Mouse (Mus musculus): ENCODE results near the gene Bbs12. TPM values are rescaled to one million over a fixed set of nuclear protein-coding genes. Genes with fewer than 3 reads are reported as not detected.

Gene Bbs12
- polyA plus RNA-seq, 1 experiment from 2014 or later: 6.8 TPM

DNA sequence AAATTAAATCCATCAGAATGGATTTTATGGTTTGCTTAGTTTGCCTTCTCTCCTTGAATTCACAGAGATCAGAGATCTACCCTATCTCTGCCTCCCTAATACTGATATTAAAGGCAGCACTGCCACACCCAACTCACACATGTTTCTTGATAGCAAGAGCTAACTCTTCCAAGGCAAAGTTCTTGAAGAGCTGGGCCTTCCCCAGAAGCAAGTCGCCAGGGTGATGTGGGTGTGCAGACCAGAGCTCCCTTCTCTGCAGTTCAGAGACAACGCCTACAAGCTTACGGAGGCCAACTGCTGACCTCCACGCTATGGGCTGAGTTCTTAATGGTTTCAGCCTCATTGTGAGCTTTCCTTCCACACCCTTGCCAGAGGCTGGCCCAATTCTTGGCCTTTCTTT is 29.1 kb upstream of the Bbs12 start:
- no peak for ATAC-seq
- no peak overlapping the region for H3K27ac ChIP-seq (ENCODE audit: low read depth, low read length)
- 86% methylated on average over 4 of the region's 4 CpGs for WGBS
- no peak overlapping the region for H3K9ac ChIP-seq (ENCODE audit: low read length)
- H3K4me3 ChIP-seq (ENCODE audit: low read depth, low read length): no peak overlapping the region
- H3K27me3 ChIP-seq (replicated peaks; ENCODE audit: control insufficient read depth, insufficient read depth, low read length): no peaks in the 10 kb centered on the region
- no peak overlapping the region for H3K4me2 ChIP-seq (ENCODE audit: low read length)
- no peaks in the 10 kb centered on the region for H3K4me1 ChIP-seq (ENCODE audit: control insufficient read depth, insufficient read depth, low read length)
- DNase-seq (ENCODE audit: low spot score): no peak
- H3K9me3 ChIP-seq (replicated peaks; ENCODE audit: control insufficient read depth, low read length): no peaks in the 10 kb centered on the region
- no peaks in the 10 kb centered on the region for H3K36me3 ChIP-seq (ENCODE audit: control insufficient read depth, insufficient read depth, low read length)

DNA sequence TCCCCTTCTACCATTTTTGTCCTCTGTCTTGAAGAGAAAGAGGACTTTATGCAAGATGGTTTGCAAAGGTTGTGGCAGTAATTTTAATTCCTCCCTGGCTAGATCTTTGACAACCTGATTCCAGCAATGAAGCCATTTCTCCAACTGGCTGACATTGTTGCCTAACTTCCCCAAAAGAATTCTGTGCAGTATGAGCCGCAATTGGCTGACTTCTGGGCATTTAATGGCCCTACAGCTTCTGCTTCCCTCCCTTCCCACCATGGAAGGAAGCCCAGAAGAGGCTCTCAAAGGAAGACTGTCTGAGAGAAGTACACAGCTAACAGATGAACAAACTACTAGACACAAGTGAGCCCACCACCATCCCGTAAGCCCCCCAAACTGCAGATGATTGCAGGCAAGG is 23.1 kb upstream of the Bbs12 start:
- no peak for DNase-seq (ENCODE audit: low spot score)
- H3K36me3 ChIP-seq (ENCODE audit: control insufficient read depth, insufficient read depth, low read length): no peaks in the 10 kb centered on the region
- no peaks in the 10 kb centered on the region for H3K27me3 ChIP-seq (replicated peaks; ENCODE audit: control insufficient read depth, insufficient read depth, low read length)
- no peak overlapping the region for H3K27ac ChIP-seq (ENCODE audit: low read depth, low read length)
- no peak overlapping the region for H3K9ac ChIP-seq (ENCODE audit: low read length)
- H3K4me3 ChIP-seq (ENCODE audit: low read depth, low read length): no peak overlapping the region
- 94% methylated on average over 2 of the region's 2 CpGs for WGBS
- H3K4me1 ChIP-seq (ENCODE audit: control insufficient read depth, insufficient read depth, low read length): no peaks in the 10 kb centered on the region
- H3K9me3 ChIP-seq (replicated peaks; ENCODE audit: control insufficient read depth, low read length): no peaks in the 10 kb centered on the region
- no peak for ATAC-seq
- no peak overlapping the region for H3K4me2 ChIP-seq (ENCODE audit: low read length)

DNA sequence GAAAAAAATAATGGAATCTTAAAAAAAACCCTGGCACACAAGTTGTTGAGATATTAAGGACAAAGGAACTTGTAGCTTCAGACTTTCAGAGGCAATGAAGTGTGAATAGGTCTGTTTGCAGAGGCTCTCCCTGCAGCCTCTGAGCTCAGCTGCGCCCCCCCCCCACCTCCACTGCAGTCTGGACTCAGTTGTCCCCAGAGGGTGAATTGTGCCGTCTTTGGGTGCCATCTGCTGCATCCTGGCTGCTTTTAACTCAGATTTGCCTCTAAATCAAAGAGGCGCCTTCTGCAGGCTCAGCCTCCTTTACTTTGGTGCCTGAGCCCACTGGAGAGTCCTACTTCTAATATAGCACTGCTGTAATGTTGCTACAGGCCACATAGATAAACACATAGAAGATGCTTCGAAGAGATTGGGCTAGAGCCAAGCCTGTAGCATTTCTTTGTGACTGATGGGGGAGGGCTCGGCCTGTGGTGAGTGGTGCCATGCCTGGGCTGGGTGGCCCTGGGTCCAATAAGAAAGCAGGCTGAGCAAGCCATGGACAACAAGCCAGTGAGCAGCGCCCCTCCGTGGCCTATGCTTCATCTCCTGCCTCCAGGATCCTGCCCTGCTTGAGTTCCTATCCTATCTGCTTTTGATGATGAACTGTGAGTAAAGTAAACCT is 21.3 kb upstream of the Bbs12 start:
- no peak overlapping the region for H3K9ac ChIP-seq (ENCODE audit: low read length)
- no peak overlapping the region for H3K4me2 ChIP-seq (ENCODE audit: low read length)
- ATAC-seq: peak; percentile 54; the same call in 1 of the 2 replicates
- no peaks in the 10 kb centered on the region for H3K27me3 ChIP-seq (replicated peaks; ENCODE audit: control insufficient read depth, insufficient read depth, low read length)
- DNase-seq (ENCODE audit: low spot score): peak; percentile 25
- H3K4me1 ChIP-seq (ENCODE audit: control insufficient read depth, insufficient read depth, low read length): no peaks in the 10 kb centered on the region
- no peaks in the 10 kb centered on the region for H3K36me3 ChIP-seq (ENCODE audit: control insufficient read depth, insufficient read depth, low read length)
- no peaks in the 10 kb centered on the region for H3K9me3 ChIP-seq (replicated peaks; ENCODE audit: control insufficient read depth, low read length)
- H3K4me3 ChIP-seq (ENCODE audit: low read depth, low read length): no peak overlapping the region
- 66% methylated on average over 7 of the region's 7 CpGs for WGBS
- H3K27ac ChIP-seq (ENCODE audit: low read depth, low read length): no peak overlapping the region

DNA sequence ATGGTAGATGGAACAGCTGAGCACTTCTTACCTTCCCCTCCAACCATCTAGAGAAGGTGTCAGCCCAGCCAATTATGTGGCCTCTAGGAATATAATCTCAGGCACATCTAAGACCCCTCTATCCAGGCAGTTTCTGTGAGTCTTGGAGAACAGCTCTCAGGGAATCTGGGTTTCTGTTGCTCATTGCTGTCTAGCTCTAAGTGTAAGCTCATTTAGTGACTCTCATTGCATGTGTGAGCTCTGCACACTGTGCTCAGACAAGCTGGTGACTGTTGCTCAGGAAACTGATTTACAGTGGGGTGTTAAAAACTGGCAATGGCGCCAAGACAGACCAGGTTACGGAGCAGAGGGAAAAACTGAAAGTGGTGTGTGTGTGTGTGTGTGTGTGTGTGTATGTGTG is 20.4 kb upstream of the Bbs12 start:
- no peak overlapping the region for H3K27ac ChIP-seq (ENCODE audit: low read depth, low read length)
- WGBS: 79% methylated on average over 2 of the region's 2 CpGs
- no peak overlapping the region for H3K4me2 ChIP-seq (ENCODE audit: low read length)
- H3K36me3 ChIP-seq (ENCODE audit: control insufficient read depth, insufficient read depth, low read length): no peaks in the 10 kb centered on the region
- no peaks in the 10 kb centered on the region for H3K9me3 ChIP-seq (replicated peaks; ENCODE audit: control insufficient read depth, low read length)
- DNase-seq (ENCODE audit: low spot score) (no peak), ATAC-seq (no peak)
- H3K9ac ChIP-seq (ENCODE audit: low read length): no peak overlapping the region
- no peak overlapping the region for H3K4me3 ChIP-seq (ENCODE audit: low read depth, low read length)
- no peaks in the 10 kb centered on the region for H3K27me3 ChIP-seq (replicated peaks; ENCODE audit: control insufficient read depth, insufficient read depth, low read length)
- no peaks in the 10 kb centered on the region for H3K4me1 ChIP-seq (ENCODE audit: control insufficient read depth, insufficient read depth, low read length)

- Histone ChIP-seq H3K27ac (ENCODE audit: low read depth, low read length) (no peak overlapping the region), H3K4me2 (ENCODE audit: low read length) (no peak overlapping the region), H3K27me3 (replicated peaks; ENCODE audit: control insufficient read depth, insufficient read depth, low read length) (no peaks in the 10 kb centered on the region), H3K4me3 (ENCODE audit: low read depth, low read length) (no peak overlapping the region), H3K9me3 (replicated peaks; ENCODE audit: control insufficient read depth, low read length) (no peaks in the 10 kb centered on the region), H3K36me3 (ENCODE audit: control insufficient read depth, insufficient read depth, low read length) (no peaks in the 10 kb centered on the region), H3K4me1 (ENCODE audit: control insufficient read depth, insufficient read depth, low read length) (no peaks in the 10 kb centered on the region), H3K9ac (ENCODE audit: low read length) (no peak overlapping the region)
- ATAC-seq (no peak), DNase-seq (ENCODE audit: low spot score) (no peak)
- WGBS: 70% methylated on average over 2 of the region's 2 CpGs
Observed at GRCm38 (mm10) chr3:37292654-37293053, 19.7 kb upstream of the Bbs12 start.

DNA sequence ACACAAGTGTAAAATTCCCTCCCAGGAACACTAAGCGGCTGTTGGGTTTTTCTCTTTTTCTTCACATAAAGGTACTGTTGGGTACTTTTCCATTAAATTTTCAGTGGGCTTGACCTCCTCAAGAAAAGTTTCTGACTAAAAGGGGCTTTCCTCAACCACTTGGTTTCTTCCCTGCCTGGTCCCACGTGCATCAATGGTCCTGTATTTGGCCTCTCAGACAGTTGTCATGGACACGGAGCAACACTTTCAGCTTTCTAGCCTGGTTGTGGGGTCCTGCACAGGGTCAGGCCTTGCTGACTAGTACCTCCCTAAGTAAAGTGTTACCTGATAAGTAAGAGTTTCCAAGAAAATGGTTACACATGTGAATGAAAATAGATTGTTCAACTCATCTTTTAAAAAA is 12.9 kb upstream of the Bbs12 start:
- ATAC-seq (no peak), DNase-seq (ENCODE audit: low spot score) (no peak)
- H3K4me1 ChIP-seq (ENCODE audit: control insufficient read depth, insufficient read depth, low read length): no peaks in the 10 kb centered on the region
- no peaks in the 10 kb centered on the region for H3K9me3 ChIP-seq (replicated peaks; ENCODE audit: control insufficient read depth, low read length)
- H3K4me2 ChIP-seq (ENCODE audit: low read length): no peak overlapping the region
- WGBS: 77% methylated on average over 3 of the region's 3 CpGs
- no peak overlapping the region for H3K27ac ChIP-seq (ENCODE audit: low read depth, low read length)
- no peak overlapping the region for H3K9ac ChIP-seq (ENCODE audit: low read length)
- H3K27me3 ChIP-seq (replicated peaks; ENCODE audit: control insufficient read depth, insufficient read depth, low read length): no peaks in the 10 kb centered on the region
- no peaks in the 10 kb centered on the region for H3K36me3 ChIP-seq (ENCODE audit: control insufficient read depth, insufficient read depth, low read length)
- no peak overlapping the region for H3K4me3 ChIP-seq (ENCODE audit: low read depth, low read length)

GRCm38 (mm10) chr3:37302685-37303084 is 9.7 kb upstream of the Bbs12 start:
- H3K27ac ChIP-seq (ENCODE audit: low read depth, low read length): no peak overlapping the region
- H3K27me3 ChIP-seq (replicated peaks; ENCODE audit: control insufficient read depth, insufficient read depth, low read length): no peaks in the 10 kb centered on the region
- H3K4me1 ChIP-seq (ENCODE audit: control insufficient read depth, insufficient read depth, low read length): no peaks in the 10 kb centered on the region
- no peak overlapping the region for H3K9ac ChIP-seq (ENCODE audit: low read length)
- 37% methylated on average over 12 of the region's 12 CpGs for WGBS
- DNase-seq (ENCODE audit: low spot score) (peak; percentile 69), ATAC-seq (no peak)
- no peak overlapping the region for H3K4me2 ChIP-seq (ENCODE audit: low read length)
- no peak overlapping the region for H3K4me3 ChIP-seq (ENCODE audit: low read depth, low read length)
- no peaks in the 10 kb centered on the region for H3K9me3 ChIP-seq (replicated peaks; ENCODE audit: control insufficient read depth, low read length)
- no peaks in the 10 kb centered on the region for H3K36me3 ChIP-seq (ENCODE audit: control insufficient read depth, insufficient read depth, low read length)

- H3K36me3 ChIP-seq (ENCODE audit: control insufficient read depth, insufficient read depth, low read length): no peaks in the 10 kb centered on the region
- 88% methylated on average over 8 of the region's 8 CpGs for WGBS
- H3K27ac ChIP-seq (ENCODE audit: low read depth, low read length): no peak overlapping the region
- H3K4me3 ChIP-seq (ENCODE audit: low read depth, low read length): no peak overlapping the region
- H3K4me2 ChIP-seq (ENCODE audit: low read length): no peak overlapping the region
- H3K9me3 ChIP-seq (replicated peaks; ENCODE audit: control insufficient read depth, low read length): no peaks in the 10 kb centered on the region
- no peak for ATAC-seq
- no peak overlapping the region for H3K9ac ChIP-seq (ENCODE audit: low read length)
- H3K4me1 ChIP-seq (ENCODE audit: control insufficient read depth, insufficient read depth, low read length): no peaks in the 10 kb centered on the region
- no peaks in the 10 kb centered on the region for H3K27me3 ChIP-seq (replicated peaks; ENCODE audit: control insufficient read depth, insufficient read depth, low read length)
- DNase-seq (ENCODE audit: low spot score): no peak
Observed at GRCm38 (mm10) chr3:37303392-37304139, 8.8 kb upstream of the Bbs12 start.

DNA sequence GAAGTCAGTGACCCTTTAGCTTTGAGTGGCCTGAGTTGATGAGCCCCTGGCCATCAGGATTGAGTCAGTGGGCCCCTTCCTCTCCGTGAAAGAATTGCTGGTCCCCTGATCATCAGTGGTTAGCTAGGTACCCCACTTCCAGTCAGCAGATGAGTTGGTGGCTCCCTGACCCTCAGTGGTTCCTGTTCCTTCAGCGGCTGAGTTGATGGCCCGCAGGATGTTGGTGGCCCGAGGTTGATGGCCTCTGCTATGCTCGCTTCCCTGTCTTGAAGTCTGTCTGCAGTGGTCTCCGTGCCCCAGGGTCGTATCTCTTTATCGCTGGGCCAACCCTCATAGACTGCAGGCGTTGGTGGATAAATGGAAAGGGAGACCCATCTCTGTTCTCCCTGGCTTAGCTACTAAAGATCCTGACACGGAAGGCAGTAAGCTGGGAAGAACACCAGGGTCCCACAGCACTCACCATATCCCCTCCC is 421 bp upstream of the Bbs12 start:
- ATAC-seq (no peak; the same call in 1 of the 2 replicates), DNase-seq (ENCODE audit: low spot score) (no peak)
- WGBS: 2% methylated on average over 10 of the region's 10 CpGs
- Histone ChIP-seq H3K4me1 (ENCODE audit: control insufficient read depth, insufficient read depth, low read length) (no peaks in the 10 kb centered on the region), H3K27ac (ENCODE audit: low read depth, low read length) (no peak overlapping the region), H3K9ac (ENCODE audit: low read length) (peak overlapping the region; percentile 82), H3K27me3 (replicated peaks; ENCODE audit: control insufficient read depth, insufficient read depth, low read length) (no peaks in the 10 kb centered on the region), H3K4me2 (ENCODE audit: low read length) (peak overlapping the region; percentile 73), H3K4me3 (ENCODE audit: low read depth, low read length) (peak overlapping the region; percentile 73), H3K9me3 (replicated peaks; ENCODE audit: control insufficient read depth, low read length) (no peaks in the 10 kb centered on the region), H3K36me3 (ENCODE audit: control insufficient read depth, insufficient read depth, low read length) (no peaks in the 10 kb centered on the region)

All from forebrain, embryonic 14.5 days (tissue).